Mouse (Mus musculus) embryonic facial prominence, embryonic 10.5 days (tissue): ENCODE data around the gene Lat. TPM values are rescaled to one million over a fixed set of nuclear protein-coding genes. Genes with fewer than 3 reads are reported as not detected.
"Not testable (repeated sequence)": the region's sequence is repeated elsewhere in the genome, so short reads cannot be mapped to it uniquely, and the experiment has no call there.

ENCODE experiments used
- DNase-seq: peaks from one replicate; pipeline ENCODE4 v3.0.0-alpha.2; 2017; ENCODE audit warnings: low spot score
- H3K27ac ChIP-seq: fragments of 300-500 bp; sonication (generic); replicated peaks from 2 replicates; pipeline ENCODE4 v1.5.1; 2016; ENCODE audit warnings: mild to moderate bottlenecking
- H3K27me3 ChIP-seq: fragments of 300-500 bp; sonication (generic); replicated peaks from 2 replicates; pipeline ENCODE4 v1.6.1; 2016; ENCODE audit warnings: low read depth, mild to moderate bottlenecking; ENCODE audit not compliant: poor library complexity, severe bottlenecking
- H3K36me3 ChIP-seq: fragments of 300-500 bp; sonication (generic); replicated peaks from 2 replicates; pipeline ENCODE4 v1.6.1; 2016; ENCODE audit warnings: mild to moderate bottlenecking, moderate library complexity
- H3K4me1 ChIP-seq: fragments of 300-500 bp; sonication (generic); 2 replicates; pipeline ENCODE4 v1.6.1; 2016
- H3K4me3 ChIP-seq: fragments of 300-500 bp; sonication (generic); 2 replicates; pipeline ENCODE4 v1.5.1; 2016; ENCODE audit warnings: mild to moderate bottlenecking, moderate library complexity
- H3K9me3 ChIP-seq: fragments of 300-500 bp; sonication (generic); 2 replicates; pipeline ENCODE4 v1.6.1; 2016; ENCODE audit warnings: mild to moderate bottlenecking
- WGBS: fragments of 180-500 bp; shearing (Covaris S2); methylation state at CpG from one replicate; pipeline ENCODE4 v1.1.7; 2016; 5-methylcytosine and 5-hydroxymethylcytosine counted together
- polyA plus RNA-seq: library from polyadenylated mRNA; unstranded; fragments of >200 nt; fragmentation: Nextera tagmentation; extraction: Ambion mirVana; gene quantifications from 2 replicates; pipeline ENCODE4 v1.2.1, GENCODE M21; 2016

Lat gene
- polyA plus RNA-seq, 1 experiment from 2014 or later = 2.9 TPM

DNA sequence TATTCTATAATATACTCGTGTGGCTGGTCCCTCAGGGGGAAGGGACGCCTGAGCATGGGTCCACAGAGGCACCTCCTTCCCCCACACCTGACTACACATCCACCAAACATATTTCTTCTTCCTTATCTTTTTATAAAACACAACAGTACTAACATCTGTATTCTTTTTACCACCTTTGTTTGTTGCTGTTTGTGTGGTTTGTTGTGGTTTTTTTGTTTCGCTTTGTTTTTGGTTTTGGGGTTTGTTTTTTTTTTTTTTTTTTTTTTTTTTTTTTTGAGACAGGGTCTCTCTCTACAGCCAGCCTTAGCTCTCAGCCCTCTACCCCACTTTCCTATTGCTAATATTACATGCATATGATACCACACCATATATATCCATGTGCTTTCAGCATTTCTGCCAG is 23.4 kb downstream of the Lat start:
- Histone ChIP-seq H3K27me3 (no peaks in the 10 kb centered on the region), H3K9me3 (no peaks in the 10 kb centered on the region), H3K4me1 (peaks cover 8% of the 10 kb centered on the region), H3K36me3 (no peaks in the 10 kb centered on the region), H3K27ac (no peak overlapping the region), H3K4me3 (no peak overlapping the region)
- DNase-seq = no peak
- whole genome bisulfite sequencing = 53% methylated on average over 3 of the region's 3 CpGs

DNA sequence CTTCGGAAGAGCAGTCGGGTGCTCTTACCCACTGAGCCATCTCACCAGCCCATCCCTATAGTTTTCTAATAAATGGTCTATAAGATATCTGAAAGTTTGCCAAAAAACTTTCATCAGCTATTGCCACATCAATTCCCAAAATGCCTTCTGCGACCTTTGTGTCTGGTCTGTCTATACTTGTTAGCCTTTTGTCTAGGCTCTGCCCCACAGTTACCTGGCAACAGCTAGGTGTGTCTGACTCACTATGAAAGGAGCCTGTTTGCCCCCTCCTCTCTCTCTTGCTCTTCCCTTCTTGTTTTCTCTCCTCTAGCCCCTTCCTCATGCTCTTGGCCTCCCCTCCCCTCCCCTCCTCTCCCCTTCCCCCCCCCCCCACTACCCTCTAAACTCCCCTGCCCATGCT is 23.8 kb downstream of the Lat start:
- H3K4me1 ChIP-seq = peaks cover 8% of the 10 kb centered on the region
- no peak overlapping the region for H3K27ac ChIP-seq
- no peak for DNase-seq
- H3K27me3 ChIP-seq = no peaks in the 10 kb centered on the region
- H3K9me3 ChIP-seq = no peaks in the 10 kb centered on the region
- no peak overlapping the region for H3K4me3 ChIP-seq
- no peaks in the 10 kb centered on the region for H3K36me3 ChIP-seq
- WGBS = 72% methylated on average over 3 of the region's 3 CpGs

DNA sequence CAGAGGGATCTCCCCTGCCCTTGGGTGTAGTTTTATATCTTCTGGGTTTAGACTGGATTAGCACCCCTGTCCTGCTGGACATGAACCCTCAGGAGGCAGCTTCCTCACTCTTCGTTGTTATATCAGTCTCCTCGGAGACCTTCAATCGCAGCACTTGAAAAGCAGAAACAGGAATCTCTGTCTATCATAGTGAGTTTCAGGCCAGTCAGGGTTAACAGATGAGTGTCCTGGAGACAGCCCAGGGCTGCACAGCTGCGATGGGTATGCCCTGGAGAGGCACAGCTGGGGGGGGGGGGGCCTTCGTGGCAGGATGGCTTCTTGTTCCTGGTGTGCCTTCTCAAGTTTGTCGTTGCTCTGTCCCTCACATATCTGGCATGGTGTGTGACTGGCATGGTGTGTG is 28.5 kb downstream of the Lat start:
- Histone ChIP-seq H3K27me3 (no peaks in the 10 kb centered on the region), H3K9me3 (no peaks in the 10 kb centered on the region), H3K27ac (no peak overlapping the region), H3K36me3 (no peaks in the 10 kb centered on the region), H3K4me1 (peaks cover 8% of the 10 kb centered on the region), H3K4me3 (no peak overlapping the region)
- 57% methylated on average over 6 of the region's 6 CpGs for WGBS
- DNase-seq = no peak

DNA sequence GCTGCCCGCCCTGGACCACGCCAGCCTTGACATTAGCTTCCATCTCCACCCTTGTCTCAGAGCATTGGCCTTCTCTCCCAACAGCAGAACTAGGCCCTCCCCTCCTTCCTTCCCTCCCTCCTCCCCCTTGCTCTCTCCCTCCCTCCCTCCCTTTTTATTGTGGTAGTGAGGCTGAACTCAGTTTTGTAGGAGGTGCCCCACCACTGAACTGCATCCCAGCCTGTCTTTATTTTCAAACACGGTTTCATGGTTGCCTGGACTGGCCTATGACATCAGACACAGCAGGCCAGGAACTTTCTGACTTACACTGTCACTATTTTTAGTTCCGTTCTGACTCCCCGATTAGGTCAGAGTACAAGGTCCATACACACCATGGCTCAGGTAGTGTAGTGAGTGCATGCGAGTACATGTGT is 29.2 kb downstream of the Lat start:
- H3K4me1 ChIP-seq = peaks cover 8% of the 10 kb centered on the region
- no peak for DNase-seq
- no peaks in the 10 kb centered on the region for H3K9me3 ChIP-seq
- no peak overlapping the region for H3K27ac ChIP-seq
- no peaks in the 10 kb centered on the region for H3K27me3 ChIP-seq
- H3K36me3 ChIP-seq = no peaks in the 10 kb centered on the region
- 80% methylated on average over 6 of the region's 6 CpGs for WGBS
- H3K4me3 ChIP-seq = no peak overlapping the region

DNA sequence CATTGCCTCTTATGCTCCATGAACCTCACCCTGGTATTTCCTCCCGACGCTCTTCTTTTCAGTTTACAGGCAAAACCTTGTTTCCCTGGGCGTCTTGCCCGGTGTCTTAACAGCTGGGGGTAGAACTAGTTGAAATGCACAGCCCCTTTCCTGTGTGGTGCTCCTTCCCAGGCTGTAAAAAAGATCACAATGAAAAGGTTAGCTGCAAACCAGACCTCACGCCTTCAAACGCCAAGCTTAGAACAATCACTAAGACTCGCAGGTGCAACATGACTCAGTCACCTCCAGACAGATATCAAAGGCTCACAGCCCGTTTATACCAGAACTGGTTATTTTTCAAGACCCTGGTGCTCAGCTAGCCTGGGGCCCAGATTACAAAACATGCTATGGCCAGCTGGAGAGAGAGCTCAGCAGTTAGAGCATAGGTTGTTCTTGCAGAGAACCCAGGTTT is 29.8 kb downstream of the Lat start:
- Histone ChIP-seq H3K4me3 (no peak overlapping the region), H3K36me3 (no peaks in the 10 kb centered on the region), H3K27me3 (no peaks in the 10 kb centered on the region), H3K27ac (no peak overlapping the region), H3K9me3 (no peaks in the 10 kb centered on the region), H3K4me1 (peaks cover 2% of the 10 kb centered on the region)
- WGBS = 87% methylated on average over 8 of the region's 8 CpGs
- DNase-seq = no peak

DNA sequence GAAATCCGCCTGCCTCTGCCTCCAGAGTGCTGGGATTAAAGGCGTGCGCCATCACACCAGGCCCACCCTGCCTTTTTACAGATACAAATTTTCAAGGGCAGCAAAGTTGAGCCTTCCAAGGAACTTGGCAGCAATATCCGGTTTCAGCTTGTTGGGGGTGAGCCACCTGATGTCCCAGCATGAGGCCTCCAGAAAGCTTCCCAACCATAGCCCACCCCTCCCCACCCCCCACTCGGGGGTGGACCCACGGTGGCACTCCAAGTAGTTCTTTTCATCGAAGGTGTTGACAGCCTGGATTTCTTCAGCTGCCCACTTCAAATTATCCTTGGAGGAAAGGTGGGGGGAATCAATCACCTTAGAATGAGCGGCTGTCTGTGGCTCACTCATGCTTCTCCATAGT is 30.5 kb downstream of the Lat start:
- H3K36me3 ChIP-seq = no peaks in the 10 kb centered on the region
- no peak for DNase-seq
- H3K27me3 ChIP-seq = no peaks in the 10 kb centered on the region
- WGBS = 85% methylated on average over 8 of the region's 8 CpGs
- no peak overlapping the region for H3K4me3 ChIP-seq
- no peaks in the 10 kb centered on the region for H3K4me1 ChIP-seq
- no peaks in the 10 kb centered on the region for H3K9me3 ChIP-seq
- no peak overlapping the region for H3K27ac ChIP-seq

DNA sequence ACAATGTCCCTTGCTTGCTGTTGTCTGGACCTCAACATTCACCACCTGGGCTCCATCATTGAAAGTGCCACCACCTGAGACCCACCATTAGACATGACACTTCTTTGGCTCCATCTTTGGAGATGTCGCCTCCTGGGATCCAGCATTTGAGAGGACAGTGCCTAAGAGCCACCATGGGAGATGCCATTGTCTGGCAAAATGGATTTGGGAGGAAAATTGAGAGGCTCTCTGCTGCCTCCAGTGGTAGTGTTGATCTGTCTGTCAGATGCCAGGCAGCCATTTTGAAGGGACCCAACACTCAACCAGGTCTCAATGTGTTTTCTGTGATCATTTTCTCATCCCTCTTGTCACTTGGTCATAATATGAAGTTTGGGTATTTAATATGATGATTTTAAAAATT is 33.8 kb downstream of the Lat start:
- Histone ChIP-seq H3K4me1 (no peaks in the 10 kb centered on the region), H3K36me3 (no peaks in the 10 kb centered on the region), H3K4me3 (no peak overlapping the region), H3K9me3 (no peaks in the 10 kb centered on the region), H3K27ac (no peak overlapping the region), H3K27me3 (no peaks in the 10 kb centered on the region)
- WGBS = 93% methylated on average over 1 of the region's 1 CpGs
- DNase-seq = no peak

DNA sequence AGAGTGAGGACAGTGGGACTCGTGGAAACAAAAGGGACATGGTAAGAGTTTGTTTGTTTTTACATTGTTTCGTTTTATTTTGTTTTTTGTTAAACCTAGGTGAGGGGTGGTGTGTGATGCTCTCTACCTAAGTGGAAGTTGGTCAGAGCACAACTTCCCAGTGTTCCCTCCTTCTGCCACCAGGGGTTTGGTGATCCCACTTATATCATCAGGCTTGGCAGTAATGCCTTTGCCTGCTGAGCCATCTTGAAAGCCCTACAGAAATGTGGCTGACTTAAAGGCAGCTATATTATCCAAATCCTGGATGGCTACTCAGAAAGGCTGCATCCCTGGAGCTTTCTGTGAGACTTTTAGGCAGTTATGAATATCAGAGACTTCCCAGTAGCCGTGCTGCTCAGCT is 36.7 kb downstream of the Lat start:
- WGBS = 81% methylated on average over 3 of the region's 3 CpGs
- Histone ChIP-seq H3K27ac (no peak overlapping the region), H3K4me1 (no peaks in the 10 kb centered on the region), H3K4me3 (no peak overlapping the region), H3K36me3 (no peaks in the 10 kb centered on the region), H3K9me3 (no peaks in the 10 kb centered on the region), H3K27me3 (no peaks in the 10 kb centered on the region)
- no peak for DNase-seq

DNA sequence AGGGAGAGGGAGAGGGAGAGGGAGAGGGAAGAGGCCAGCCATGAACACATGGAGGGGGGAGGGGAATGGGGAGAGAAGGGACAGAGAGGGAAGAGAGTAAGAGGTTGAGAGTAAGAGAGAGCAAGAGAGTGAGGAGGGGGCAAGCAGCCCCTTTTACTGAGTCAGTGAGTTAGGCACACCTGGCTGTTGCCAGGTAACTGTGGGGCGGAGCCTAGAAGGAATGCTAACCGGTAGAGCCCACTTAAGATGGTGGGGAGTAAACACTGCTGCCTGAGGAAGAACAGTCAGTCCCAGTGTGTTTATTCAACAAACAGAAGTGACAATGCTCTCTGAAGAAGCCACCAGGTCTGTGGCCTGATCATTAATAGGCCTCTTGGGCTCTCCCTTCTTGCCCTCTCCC is 38.7 kb downstream of the Lat start:
- H3K9me3 ChIP-seq = no peaks in the 10 kb centered on the region
- H3K27ac ChIP-seq = no peak overlapping the region
- 55% methylated on average over 2 of the region's 2 CpGs for WGBS
- H3K4me1 ChIP-seq = no peaks in the 10 kb centered on the region
- no peak for DNase-seq
- no peaks in the 10 kb centered on the region for H3K27me3 ChIP-seq
- no peaks in the 10 kb centered on the region for H3K36me3 ChIP-seq
- H3K4me3 ChIP-seq = no peak overlapping the region

DNA sequence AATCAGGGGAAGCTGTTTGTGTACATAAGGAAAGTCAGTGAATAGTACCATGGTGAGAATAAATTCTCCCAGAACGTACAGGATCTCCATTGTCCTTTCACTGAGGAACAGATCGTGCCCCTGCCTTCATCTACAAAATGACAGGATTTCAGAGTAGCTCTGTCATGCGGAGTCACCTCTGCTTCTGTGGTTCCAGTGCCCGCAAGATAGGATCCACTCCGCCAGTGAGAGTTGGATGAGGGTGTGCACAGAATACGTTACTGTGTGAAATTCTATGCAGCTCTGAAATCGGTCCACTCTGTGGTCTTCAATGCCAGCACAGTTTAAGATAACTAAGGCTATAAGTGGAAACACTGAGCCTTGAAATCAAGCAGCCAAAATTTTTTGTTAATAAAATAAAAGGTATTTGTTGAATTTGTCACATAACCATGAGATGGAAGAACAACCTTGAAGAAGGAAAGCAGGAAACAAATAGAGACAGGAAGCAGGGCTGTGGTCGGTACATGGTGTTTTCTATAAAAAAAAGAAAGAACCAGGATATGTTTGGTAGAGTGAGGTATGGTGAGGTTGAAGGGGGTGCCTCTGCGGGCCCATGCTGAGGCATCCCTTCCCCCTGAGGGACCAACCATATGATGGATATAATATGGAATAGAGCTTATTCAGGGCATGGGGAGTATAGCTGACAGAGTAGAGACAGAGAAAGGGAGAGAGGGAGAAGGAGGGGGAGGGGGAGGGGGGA is 39.3 kb downstream of the Lat start:
- Histone ChIP-seq H3K36me3 (no peaks in the 10 kb centered on the region), H3K27me3 (0 out of 2 replicates have a peak, but pooled peaks cover 4% of the 10 kb centered on the region), H3K4me3 (no peak overlapping the region), H3K27ac (no peak overlapping the region), H3K9me3 (no peaks in the 10 kb centered on the region), H3K4me1 (peaks cover 2% of the 10 kb centered on the region; the same call in 1 of the 2 replicates)
- WGBS = 89% methylated on average over 9 of the region's 9 CpGs
- no peak for DNase-seq

DNA sequence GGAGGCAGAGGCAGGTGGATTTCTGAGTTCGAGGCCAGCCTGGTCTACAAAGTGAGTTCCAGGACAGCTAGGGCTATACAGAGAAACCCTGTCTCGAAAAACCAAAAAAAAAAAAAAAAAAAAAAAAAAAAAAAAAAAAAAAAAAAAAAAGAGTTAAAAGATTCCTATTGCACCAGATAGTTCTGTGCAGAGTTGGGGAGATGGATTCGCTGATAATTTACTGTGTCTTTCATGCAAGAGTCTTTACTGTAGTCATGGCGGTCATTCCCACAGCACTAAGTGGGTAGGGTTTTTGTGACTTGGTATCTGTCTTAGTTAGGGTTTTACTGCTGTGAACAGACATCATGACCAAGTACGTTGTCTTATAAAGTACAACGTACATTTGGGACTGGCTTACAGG is 40.5 kb downstream of the Lat start:
- H3K27me3 ChIP-seq = 0 out of 2 replicates have a peak, but pooled peaks cover 13% of the 10 kb centered on the region
- not testable (repeated sequence) for H3K27ac ChIP-seq, H3K9me3 ChIP-seq, H3K4me1 ChIP-seq, H3K36me3 ChIP-seq, DNase-seq, H3K4me3 ChIP-seq
- 89% methylated on average over 5 of the region's 6 CpGs for WGBS

DNA sequence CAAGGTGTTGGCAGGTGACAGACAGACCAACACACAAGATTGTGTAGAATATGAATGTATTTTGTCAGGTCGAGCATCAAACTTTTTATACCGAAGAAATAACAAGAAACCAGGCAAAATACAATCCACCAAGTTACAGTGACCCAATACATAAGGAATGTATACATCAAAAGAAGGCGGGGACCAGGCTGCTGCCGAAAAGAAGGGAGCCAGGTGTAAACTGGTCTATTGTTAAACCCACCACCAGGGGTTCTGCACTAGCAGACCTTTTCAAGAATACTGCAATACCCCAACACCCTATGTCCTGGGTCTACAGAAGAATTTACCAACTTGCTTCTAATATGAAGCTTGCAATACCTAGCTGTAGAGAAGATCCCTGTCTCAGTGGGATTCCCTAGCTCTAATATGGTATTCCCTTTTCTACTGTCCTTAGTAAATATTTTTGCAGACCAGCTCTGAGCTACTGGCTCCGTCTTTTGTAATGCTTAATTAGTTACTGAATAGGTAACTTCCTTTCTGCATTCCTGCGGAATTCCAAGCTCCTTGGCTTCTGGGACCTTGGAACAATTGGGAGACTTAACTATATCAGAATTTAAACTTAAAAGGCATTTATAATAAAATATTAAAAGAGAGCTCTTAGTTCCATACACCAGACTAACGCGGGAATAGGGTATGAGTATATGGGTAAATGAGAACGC is 43.6 kb downstream of the Lat start:
- H3K4me1 ChIP-seq, H3K27ac ChIP-seq, H3K4me3 ChIP-seq, DNase-seq, H3K36me3 ChIP-seq, H3K9me3 ChIP-seq: not testable (repeated sequence)
- 0 out of 2 replicates have a peak, but pooled peaks cover 13% of the 10 kb centered on the region for H3K27me3 ChIP-seq
- 22% methylated on average over 9 of the region's 9 CpGs for WGBS

DNA sequence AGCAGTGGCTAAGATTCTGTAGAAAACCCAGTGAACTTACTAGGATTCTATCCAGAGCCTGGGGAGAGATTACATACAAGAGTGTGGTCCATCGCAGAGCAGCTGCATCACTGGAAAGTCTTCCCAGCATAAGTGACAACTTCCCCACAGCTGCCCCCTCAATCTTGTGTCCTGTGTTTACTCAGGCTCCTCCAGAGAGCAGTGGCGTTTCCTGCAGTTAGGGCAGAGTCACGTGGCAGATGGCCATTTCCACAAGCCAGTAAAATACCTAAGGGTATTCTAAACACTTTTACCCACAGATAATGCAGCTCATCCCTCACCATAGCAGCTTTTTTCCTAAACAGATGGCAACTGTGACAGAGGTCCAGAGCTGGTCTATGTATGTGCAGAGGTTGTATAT is 44.6 kb downstream of the Lat start:
- DNase-seq = no peak
- H3K9me3 ChIP-seq = no peaks in the 10 kb centered on the region
- peaks cover 8% of the 10 kb centered on the region for H3K4me1 ChIP-seq
- H3K36me3 ChIP-seq = no peaks in the 10 kb centered on the region
- H3K27ac ChIP-seq = no peak overlapping the region; the same call in 1 of the 2 replicates
- WGBS = 40% methylated on average over 3 of the region's 3 CpGs
- 0 out of 2 replicates have a peak, but pooled peaks cover 13% of the 10 kb centered on the region for H3K27me3 ChIP-seq
- no peak overlapping the region for H3K4me3 ChIP-seq
